Mouse (Mus musculus) forebrain, embryonic 10.5 days (tissue): Measurements from ENCODE around the gene Adamtsl3. TPM values are rescaled to one million over a fixed set of nuclear protein-coding genes. Genes with fewer than 3 reads are reported as not detected.

Source experiments
- DNase-seq: peaks from one replicate; pipeline ENCODE4 v3.0.0-alpha.2; 2017; ENCODE audit warnings: low spot score; ENCODE audit errors: extremely low spot score
- H3K27ac ChIP-seq: fragments of 300-500 bp; sonication (generic); 2 replicates; pipeline ENCODE4 v1.5.1; 2016; ENCODE audit warnings: mild to moderate bottlenecking
- H3K27me3 ChIP-seq: fragments of 300-500 bp; sonication (generic); 2 replicates; pipeline ENCODE4 v1.6.1; 2016; ENCODE audit warnings: mild to moderate bottlenecking; ENCODE audit not compliant: poor library complexity, severe bottlenecking
- H3K36me3 ChIP-seq: fragments of 300-500 bp; sonication (generic); replicated peaks from 2 replicates; pipeline ENCODE4 v1.6.1; 2016; ENCODE audit warnings: mild to moderate bottlenecking, moderate library complexity
- H3K4me1 ChIP-seq: fragments of 300-500 bp; sonication (generic); 2 replicates; pipeline ENCODE4 v1.6.1; 2016
- H3K4me3 ChIP-seq: fragments of 300-500 bp; sonication (generic); 2 replicates; pipeline ENCODE4 v1.5.1; 2016; ENCODE audit warnings: mild to moderate bottlenecking, moderate library complexity
- H3K9me3 ChIP-seq: fragments of 300-500 bp; sonication (generic); 2 replicates; pipeline ENCODE4 v1.6.1; 2016; ENCODE audit warnings: mild to moderate bottlenecking, moderate library complexity
- WGBS: fragments of 180-500 bp; shearing (Covaris S2); methylation state at CpG from one replicate; pipeline ENCODE4 v1.1.7; 2016; 5-methylcytosine and 5-hydroxymethylcytosine counted together
- polyA plus RNA-seq: library from polyadenylated mRNA; unstranded; fragments of >200 nt; fragmentation: Nextera tagmentation; extraction: Ambion mirVana; gene quantifications from 2 replicates; pipeline ENCODE4 v1.2.1, GENCODE M21; 2016

Adamtsl3 gene
- polyA plus RNA-seq, 1 experiment from 2014 or later, result not detected

GRCm38 (mm10) chr7:82366471-82366870 lies 31.0 kb downstream of the Adamtsl3 start:
- Histone ChIP-seq H3K36me3 (no peaks in the 10 kb centered on the region), H3K4me3 (no peak overlapping the region), H3K9me3 (no peaks in the 10 kb centered on the region), H3K27ac (no peak overlapping the region), H3K27me3 (no peaks in the 10 kb centered on the region), H3K4me1 (peaks cover 4% of the 10 kb centered on the region; the same call in 1 of the 2 replicates)
- WGBS, result 94% methylated on average over 5 of the region's 5 CpGs
- DNase-seq, result no peak

GRCm38 (mm10) chr7:82368047-82368446 lies 32.6 kb downstream of the Adamtsl3 start:
- no peak for DNase-seq
- Histone ChIP-seq H3K27ac (0 out of 2 replicates have a peak overlapping the region, but pooled peaks have one; percentile 56), H3K4me1 (peaks cover 4% of the 10 kb centered on the region; the same call in 1 of the 2 replicates), H3K27me3 (no peaks in the 10 kb centered on the region), H3K36me3 (no peaks in the 10 kb centered on the region), H3K9me3 (no peaks in the 10 kb centered on the region), H3K4me3 (no peak overlapping the region)
- 52% methylated on average over 2 of the region's 2 CpGs for WGBS

DNA sequence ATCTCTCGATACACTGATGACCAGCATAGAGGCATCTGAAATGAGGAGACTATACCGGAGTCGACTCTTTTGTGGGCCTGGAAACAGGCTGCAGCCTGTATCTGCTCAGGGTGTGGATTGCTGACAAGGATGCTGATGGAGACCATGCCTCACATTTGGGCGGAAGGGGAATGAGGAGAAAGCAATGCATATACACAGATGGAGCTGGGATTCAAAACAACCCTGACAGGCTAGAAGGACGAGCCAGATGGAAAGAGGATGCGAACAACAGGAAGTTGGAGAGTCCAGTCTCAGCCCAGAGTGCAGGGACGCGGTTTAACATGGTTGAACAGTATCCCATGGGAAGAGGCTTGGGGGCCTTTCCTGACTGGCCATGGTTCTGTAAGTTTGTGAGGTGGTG lies 34.6 kb downstream of the Adamtsl3 start:
- 89% methylated on average over 8 of the region's 8 CpGs for WGBS
- no peaks in the 10 kb centered on the region for H3K9me3 ChIP-seq

DNA sequence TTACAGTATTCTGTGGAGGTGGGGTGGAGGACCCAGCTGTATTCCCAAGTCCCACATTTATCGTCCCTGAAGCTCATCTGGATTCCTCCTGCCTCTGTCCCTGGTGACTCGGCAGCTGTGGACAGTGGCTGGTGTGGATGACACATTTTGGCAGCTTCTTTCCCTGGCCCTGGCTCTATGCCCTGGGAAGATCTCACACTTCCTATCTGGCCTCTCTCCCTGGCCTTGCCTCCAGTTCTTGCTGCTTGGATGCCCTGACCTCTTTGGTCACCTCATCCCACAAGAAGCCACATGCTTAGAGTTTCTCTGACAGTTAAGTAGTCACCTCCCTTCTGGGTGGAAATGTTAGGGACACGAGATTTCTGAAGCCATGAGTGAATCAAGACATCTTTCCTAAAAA lies 35.9 kb downstream of the Adamtsl3 start:
- no peak for DNase-seq
- Histone ChIP-seq H3K27ac (no peak overlapping the region), H3K4me3 (no peak overlapping the region), H3K4me1 (peaks cover 4% of the 10 kb centered on the region; the same call in 1 of the 2 replicates), H3K36me3 (no peaks in the 10 kb centered on the region), H3K27me3 (no peaks in the 10 kb centered on the region), H3K9me3 (no peaks in the 10 kb centered on the region)
- WGBS, result 79% methylated on average over 3 of the region's 3 CpGs

More for the DNA sequence above, 34.6 kb downstream of the Adamtsl3 start:
- Histone ChIP-seq H3K27ac (no peak overlapping the region), H3K4me3 (no peak overlapping the region), H3K4me1 (peaks cover 4% of the 10 kb centered on the region; the same call in 1 of the 2 replicates), H3K27me3 (no peaks in the 10 kb centered on the region), H3K36me3 (no peaks in the 10 kb centered on the region)
- DNase-seq, result no peak

GRCm38 (mm10) chr7:82378311-82378710 lies 42.8 kb downstream of the Adamtsl3 start:
- no peaks in the 10 kb centered on the region for H3K27me3 ChIP-seq
- H3K4me3 ChIP-seq, result no peak overlapping the region
- H3K27ac ChIP-seq, result no peak overlapping the region
- no peak for DNase-seq
- H3K36me3 ChIP-seq, result no peaks in the 10 kb centered on the region
- WGBS, result 87% methylated on average over 1 of the region's 1 CpGs
- H3K9me3 ChIP-seq, result no peaks in the 10 kb centered on the region
- H3K4me1 ChIP-seq, result no peaks in the 10 kb centered on the region

DNA sequence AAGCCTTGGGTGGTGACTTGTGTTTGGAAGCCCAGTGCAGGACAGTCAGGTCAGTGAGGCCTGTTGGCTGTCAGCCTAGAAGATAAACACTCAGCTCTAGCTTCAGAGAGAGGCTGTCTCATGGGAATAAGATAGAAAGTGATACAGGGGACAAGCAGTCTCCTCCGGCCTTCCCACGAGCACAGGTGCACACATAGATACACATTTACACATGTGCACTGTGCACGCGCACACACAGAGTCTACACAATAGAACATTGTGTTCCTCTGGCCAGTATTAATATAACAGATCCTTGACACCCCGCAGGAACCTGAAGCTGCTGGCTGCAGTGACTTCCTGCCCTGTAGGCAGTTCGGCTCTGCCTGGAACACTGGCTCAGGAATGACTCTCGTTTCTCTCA lies 44.3 kb downstream of the Adamtsl3 start:
- 81% methylated on average over 7 of the region's 7 CpGs for WGBS
- Histone ChIP-seq H3K27me3 (no peaks in the 10 kb centered on the region), H3K36me3 (no peaks in the 10 kb centered on the region), H3K9me3 (no peaks in the 10 kb centered on the region), H3K4me1 (no peaks in the 10 kb centered on the region), H3K4me3 (no peak overlapping the region), H3K27ac (no peak overlapping the region)
- DNase-seq, result no peak

DNA sequence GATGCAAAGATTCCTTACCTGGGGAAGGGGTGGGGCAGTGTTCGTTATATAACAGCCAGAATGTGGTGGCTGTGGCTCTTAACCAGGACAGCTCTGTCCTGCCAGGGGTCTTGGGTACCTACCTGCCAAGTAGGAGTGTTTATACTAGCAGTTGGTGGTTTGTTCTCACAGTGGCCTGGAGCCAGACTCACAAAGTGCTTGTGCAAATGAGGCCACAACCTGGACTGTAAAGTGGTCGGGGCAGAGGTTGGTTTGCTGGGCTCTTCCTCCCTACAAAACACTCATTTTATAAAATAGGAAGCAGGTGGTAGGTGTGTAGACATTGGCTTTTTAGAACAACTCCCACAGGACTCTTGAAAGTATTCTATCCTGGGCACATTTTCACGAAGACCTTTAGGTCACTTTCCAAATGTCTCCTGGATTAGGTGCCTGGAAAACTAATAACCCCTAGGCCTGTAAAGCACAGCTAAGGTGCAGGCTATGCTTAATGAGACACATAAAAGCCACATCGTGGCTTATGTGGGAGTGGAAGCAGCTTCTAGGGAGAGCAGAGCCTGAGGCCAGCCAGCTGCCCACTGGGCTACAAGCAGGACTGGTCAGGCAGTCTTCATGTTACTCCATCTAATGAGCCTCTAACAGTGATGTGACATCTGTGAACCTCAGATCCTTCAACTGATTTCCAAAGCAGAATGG lies 47.5 kb downstream of the Adamtsl3 start:
- Histone ChIP-seq H3K27me3 (no peaks in the 10 kb centered on the region), H3K4me1 (0 out of 2 replicates have a peak, but pooled peaks cover 3% of the 10 kb centered on the region), H3K36me3 (no peaks in the 10 kb centered on the region), H3K9me3 (no peaks in the 10 kb centered on the region), H3K27ac (no peak overlapping the region), H3K4me3 (no peak overlapping the region)
- 82% methylated on average over 4 of the region's 4 CpGs for WGBS
- no peak for DNase-seq

DNA sequence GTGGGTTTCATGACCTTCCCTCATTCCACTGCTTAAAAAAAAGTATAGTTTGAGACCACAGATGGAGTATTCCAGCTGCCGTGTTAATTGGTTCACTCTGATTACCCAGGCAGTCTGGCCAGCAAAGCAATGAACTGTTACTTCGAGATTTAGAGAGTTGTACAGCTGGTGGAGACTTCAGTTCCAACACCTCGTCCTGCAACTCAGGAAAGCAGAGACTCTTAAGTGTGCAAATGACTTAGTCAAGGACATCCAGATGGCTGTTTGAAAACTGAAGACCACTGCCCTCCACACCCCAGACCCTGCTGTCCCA lies 48.0 kb downstream of the Adamtsl3 start:
- Histone ChIP-seq H3K27me3 (no peaks in the 10 kb centered on the region), H3K4me1 (0 out of 2 replicates have a peak, but pooled peaks cover 3% of the 10 kb centered on the region), H3K9me3 (no peaks in the 10 kb centered on the region), H3K36me3 (no peaks in the 10 kb centered on the region), H3K27ac (no peak overlapping the region), H3K4me3 (no peak overlapping the region)
- DNase-seq, result no peak
- 82% methylated on average over 3 of the region's 3 CpGs for WGBS

GRCm38 (mm10) chr7:82387121-82387520 lies 51.6 kb downstream of the Adamtsl3 start:
- H3K9me3 ChIP-seq, result no peaks in the 10 kb centered on the region; the same call in 1 of the 2 replicates
- H3K4me3 ChIP-seq, result no peak overlapping the region
- no peaks in the 10 kb centered on the region for H3K36me3 ChIP-seq
- H3K4me1 ChIP-seq, result 0 out of 2 replicates have a peak, but pooled peaks cover 3% of the 10 kb centered on the region
- no peak overlapping the region for H3K27ac ChIP-seq
- WGBS, result 88% methylated on average over 3 of the region's 3 CpGs
- no peaks in the 10 kb centered on the region for H3K27me3 ChIP-seq
- DNase-seq, result no peak

GRCm38 (mm10) chr7:82394435-82395186 lies 59.1 kb downstream of the Adamtsl3 start:
- 76% methylated on average over 6 of the region's 6 CpGs for whole genome bisulfite sequencing
- no peak overlapping the region for H3K4me3 ChIP-seq

GRCm38 (mm10) chr7:82395239-82395638 lies 59.7 kb downstream of the Adamtsl3 start:
- Histone ChIP-seq H3K27ac (no peak overlapping the region), H3K4me1 (peaks cover 10% of the 10 kb centered on the region; the same call in 1 of the 2 replicates), H3K36me3 (no peaks in the 10 kb centered on the region), H3K27me3 (no peaks in the 10 kb centered on the region), H3K4me3 (no peak overlapping the region), H3K9me3 (no peaks in the 10 kb centered on the region; the same call in 1 of the 2 replicates)
- 94% methylated on average over 12 of the region's 12 CpGs for WGBS
- DNase-seq, result no peak

More at GRCm38 (mm10) chr7:82394435-82395186, 59.1 kb downstream of the Adamtsl3 start:
- Histone ChIP-seq H3K4me1 (peaks cover 10% of the 10 kb centered on the region; the same call in 1 of the 2 replicates), H3K27ac (no peak overlapping the region), H3K27me3 (no peaks in the 10 kb centered on the region), H3K9me3 (no peaks in the 10 kb centered on the region; the same call in 1 of the 2 replicates), H3K36me3 (no peaks in the 10 kb centered on the region)
- DNase-seq, result no peak

DNA sequence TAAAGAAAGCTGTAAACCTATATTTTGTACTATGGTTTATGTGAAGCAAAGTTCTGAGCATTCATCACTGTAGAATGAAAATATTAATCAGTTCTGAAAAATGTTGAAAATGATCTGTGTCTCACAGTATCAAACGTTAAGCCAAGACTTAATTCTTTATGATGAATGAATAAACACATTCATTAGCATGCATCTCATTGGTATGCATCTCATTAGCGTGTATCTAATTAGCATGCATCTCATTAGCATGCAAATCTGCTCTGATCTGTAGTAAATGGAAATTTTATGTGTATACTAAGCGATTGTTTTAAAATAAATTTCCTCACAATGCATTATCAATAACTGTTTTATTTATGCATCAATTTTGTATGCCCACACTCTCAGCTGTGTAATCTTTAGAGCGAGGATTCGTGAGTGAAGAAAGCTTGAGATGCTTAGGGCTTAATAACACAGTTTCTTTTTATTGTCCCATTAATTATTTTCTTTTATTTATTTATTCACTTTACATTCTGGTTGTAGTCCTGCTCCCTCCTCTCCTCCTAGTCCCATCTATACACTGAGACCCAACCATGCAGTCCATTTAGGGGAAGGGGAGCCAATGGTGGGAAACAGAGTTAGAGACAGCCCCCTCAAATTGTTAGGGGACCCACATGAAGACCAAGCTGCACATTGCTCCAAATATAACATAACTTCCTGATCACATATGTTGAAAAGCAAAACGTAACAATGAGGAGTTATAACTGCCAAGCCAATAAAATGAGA lies 60.4 kb downstream of the Adamtsl3 start:
- Histone ChIP-seq H3K4me1 (peaks cover 10% of the 10 kb centered on the region; the same call in 1 of the 2 replicates), H3K27me3 (no peaks in the 10 kb centered on the region), H3K36me3 (no peaks in the 10 kb centered on the region), H3K4me3 (no peak overlapping the region), H3K27ac (no peak overlapping the region), H3K9me3 (no peaks in the 10 kb centered on the region; the same call in 1 of the 2 replicates)
- 84% methylated on average over 6 of the region's 6 CpGs for WGBS
- DNase-seq, result no peak
